Mouse (Mus musculus): ENCODE measurements at regions not wholly inside any gene's neighbourhood (a gene's known extent, or its start where the extent isn't known, plus 50 kb on each side); places are given as distances from the start of the nearest gene placed in this dataset.

DNA sequence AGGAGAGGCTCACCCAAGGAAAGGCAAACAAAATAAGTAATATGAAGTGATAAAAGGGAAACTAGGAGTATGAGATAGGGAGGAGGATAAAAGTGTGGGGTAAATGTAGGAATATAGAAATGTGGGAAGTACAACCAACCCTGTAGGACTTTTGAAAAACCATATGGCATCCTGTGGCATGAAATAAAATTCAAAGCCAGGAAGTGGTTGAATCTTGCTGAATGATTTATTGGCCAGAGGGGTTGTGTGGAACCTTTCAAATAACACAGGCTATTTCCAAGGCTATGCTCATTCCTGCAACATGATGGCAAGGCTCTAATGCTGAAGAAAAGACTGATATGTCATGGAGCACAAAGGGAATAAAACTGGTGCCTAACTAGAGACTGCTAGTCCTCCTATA, 347.9 kb downstream of the Gm11232 start:
- TF ChIP-seq CTCF (IDR thresholded peaks at IDR 0.05; ENCODE audit: low read depth) (no peak), EP300 (IDR thresholded peaks at IDR 0.05; ENCODE audit: low read depth) (no peak)
- no peaks in the 10 kb centered on the region for H3K27me3 ChIP-seq (ENCODE audit: control insufficient read depth, insufficient read depth, low read length)
- H3K4me3 ChIP-seq (ENCODE audit: low read depth, low read length), result no peak overlapping the region
- no peak overlapping the region for H3K9ac ChIP-seq (replicated peaks; ENCODE audit: low read depth, low read length)
- no peak for DNase-seq (ENCODE audit: low spot score)
- no peak for ATAC-seq (ENCODE audit: insufficient read depth, low read depth)
- H3K4me2 ChIP-seq (ENCODE audit: low read depth, low read length), result no peak overlapping the region
- H3K4me1 ChIP-seq (ENCODE audit: control insufficient read depth, insufficient read depth), result no peaks in the 10 kb centered on the region
- no peaks in the 10 kb centered on the region for H3K36me3 ChIP-seq (replicated peaks; ENCODE audit: control insufficient read depth, insufficient read depth, low read length)
- no peaks in the 10 kb centered on the region for H3K9me3 ChIP-seq (replicated peaks; ENCODE audit: control insufficient read depth, low read length)
- no peak overlapping the region for H3K27ac ChIP-seq (ENCODE audit: low read depth)

DNA sequence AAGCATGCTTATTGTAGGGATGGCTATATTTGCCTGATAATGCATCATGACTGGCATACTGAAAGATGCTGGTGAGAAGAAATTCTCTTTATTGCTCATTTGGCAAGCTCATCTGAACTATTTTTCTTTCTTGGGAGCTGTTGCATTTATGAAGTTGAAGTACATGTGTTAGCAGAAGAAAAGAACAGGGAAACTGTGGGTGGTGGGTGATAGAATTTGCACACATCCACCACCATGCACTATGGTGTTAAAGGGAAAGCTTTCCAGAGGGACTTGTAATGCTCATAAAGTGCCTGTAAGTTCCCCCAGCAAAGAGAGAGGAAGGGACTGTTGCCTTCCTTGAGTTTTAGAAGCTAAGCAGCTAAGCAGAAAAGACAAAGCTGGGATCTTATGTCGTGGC, 367.3 kb downstream of the Gm11232 start:
- Histone ChIP-seq H3K27me3 (ENCODE audit: control insufficient read depth, insufficient read depth, low read length) (no peaks in the 10 kb centered on the region), H3K4me1 (ENCODE audit: control insufficient read depth, insufficient read depth) (no peaks in the 10 kb centered on the region), H3K4me2 (ENCODE audit: low read depth, low read length) (no peak overlapping the region), H3K4me3 (ENCODE audit: low read depth, low read length) (no peak overlapping the region), H3K9ac (replicated peaks; ENCODE audit: low read depth, low read length) (no peak overlapping the region), H3K36me3 (replicated peaks; ENCODE audit: control insufficient read depth, insufficient read depth, low read length) (no peaks in the 10 kb centered on the region), H3K27ac (ENCODE audit: low read depth) (no peak overlapping the region), H3K9me3 (replicated peaks; ENCODE audit: control insufficient read depth, low read length) (no peaks in the 10 kb centered on the region)
- DNase-seq (ENCODE audit: low spot score) (no peak), ATAC-seq (ENCODE audit: insufficient read depth, low read depth) (no peak)
- TF ChIP-seq EP300 (IDR thresholded peaks at IDR 0.05; ENCODE audit: low read depth), result no peak
- TF ChIP-seq CTCF (IDR thresholded peaks at IDR 0.05; ENCODE audit: low read depth), result no peak
- WGBS, result 51% methylated on average over 1 of the region's 1 CpGs

DNA sequence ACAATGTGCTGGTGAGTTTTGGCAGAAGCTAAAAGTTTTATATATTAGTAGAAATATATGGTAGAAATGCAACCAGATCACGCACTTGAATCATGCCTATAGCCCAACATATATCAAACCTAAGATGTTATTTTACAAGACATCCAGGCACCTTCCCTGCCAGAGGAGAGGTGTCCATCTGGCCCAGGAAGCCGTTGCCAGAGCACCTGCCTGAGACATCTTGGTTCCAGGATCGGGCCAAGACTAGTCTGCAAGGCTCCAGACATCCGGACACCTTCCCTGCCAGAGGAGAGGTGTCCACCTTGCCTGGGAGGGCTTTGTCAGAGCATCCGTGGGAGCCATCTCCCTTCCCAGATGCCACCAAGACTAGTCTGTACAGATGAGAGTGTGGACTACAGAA, 388.5 kb downstream of the Gm11232 start:
- no peak overlapping the region for H3K9ac ChIP-seq (replicated peaks; ENCODE audit: low read depth, low read length)
- WGBS, result 68% methylated on average over 5 of the region's 5 CpGs
- TF ChIP-seq CTCF (IDR thresholded peaks at IDR 0.05; ENCODE audit: low read depth) (no peak), EP300 (IDR thresholded peaks at IDR 0.05; ENCODE audit: low read depth) (no peak)
- H3K4me3 ChIP-seq (ENCODE audit: low read depth, low read length), result no peak overlapping the region
- H3K4me1 ChIP-seq (ENCODE audit: control insufficient read depth, insufficient read depth), result no peaks in the 10 kb centered on the region
- ATAC-seq (ENCODE audit: insufficient read depth, low read depth) (no peak), DNase-seq (ENCODE audit: low spot score) (no peak)
- no peaks in the 10 kb centered on the region for H3K9me3 ChIP-seq (replicated peaks; ENCODE audit: control insufficient read depth, low read length)
- no peak overlapping the region for H3K4me2 ChIP-seq (ENCODE audit: low read depth, low read length)
- no peaks in the 10 kb centered on the region for H3K27me3 ChIP-seq (ENCODE audit: control insufficient read depth, insufficient read depth, low read length)
- H3K36me3 ChIP-seq (replicated peaks; ENCODE audit: control insufficient read depth, insufficient read depth, low read length), result no peaks in the 10 kb centered on the region
- no peak overlapping the region for H3K27ac ChIP-seq (ENCODE audit: low read depth)

DNA sequence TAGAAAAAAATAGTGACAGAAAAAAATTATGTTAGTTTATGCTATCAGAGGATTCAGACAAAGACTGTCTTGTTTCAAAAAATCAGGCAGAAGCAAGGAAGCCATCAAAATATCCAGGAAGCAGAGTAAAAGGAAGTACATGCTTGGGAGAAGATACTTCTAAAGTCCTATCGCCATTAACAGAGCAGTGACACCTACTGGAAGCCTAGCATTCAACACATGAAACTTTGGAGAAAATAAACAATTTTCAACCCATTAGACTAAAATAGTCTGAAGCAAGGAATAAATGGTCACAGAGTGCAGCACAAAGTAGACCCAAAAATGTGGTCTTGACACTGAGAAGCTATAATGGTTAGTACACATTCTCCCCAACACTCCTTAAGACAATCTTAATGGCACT, 394.0 kb downstream of the Gm11232 start:
- ATAC-seq (ENCODE audit: insufficient read depth, low read depth), result no peak
- H3K36me3 ChIP-seq (replicated peaks; ENCODE audit: control insufficient read depth, insufficient read depth, low read length), result no peaks in the 10 kb centered on the region
- 59% methylated on average over 1 of the region's 1 CpGs for WGBS

DNA sequence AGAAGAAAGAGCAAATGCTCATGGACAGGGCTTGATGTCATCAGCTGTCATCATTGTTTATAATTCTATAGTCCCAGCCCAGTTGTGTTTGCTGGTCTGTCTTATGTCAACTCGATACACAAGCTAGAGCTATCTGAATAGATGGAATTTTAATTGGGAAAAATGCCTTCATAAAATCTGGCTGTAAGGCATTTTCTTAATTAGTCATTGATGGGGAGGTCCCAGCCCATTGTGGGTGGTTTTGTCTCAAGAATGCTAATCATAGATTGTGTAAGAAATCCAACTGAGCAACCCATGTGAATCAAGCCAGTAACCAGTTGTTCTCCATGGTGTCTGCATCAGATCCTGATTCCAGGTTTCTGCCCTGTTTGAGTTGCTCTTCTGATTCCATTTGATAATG, 400.1 kb downstream of the Gm11232 start:
- no peak for ATAC-seq (ENCODE audit: insufficient read depth, low read depth)

More for the DNA sequence above, 394.0 kb downstream of the Gm11232 start:
- H3K27ac ChIP-seq (ENCODE audit: low read depth), result no peak overlapping the region
- H3K4me1 ChIP-seq (ENCODE audit: control insufficient read depth, insufficient read depth), result no peaks in the 10 kb centered on the region
- no peak overlapping the region for H3K4me3 ChIP-seq (ENCODE audit: low read depth, low read length)
- DNase-seq (ENCODE audit: low spot score), result no peak
- no peak overlapping the region for H3K9ac ChIP-seq (replicated peaks; ENCODE audit: low read depth, low read length)
- TF ChIP-seq EP300 (IDR thresholded peaks at IDR 0.05; ENCODE audit: low read depth) (no peak), CTCF (IDR thresholded peaks at IDR 0.05; ENCODE audit: low read depth) (no peak)
- H3K9me3 ChIP-seq (replicated peaks; ENCODE audit: control insufficient read depth, low read length), result no peaks in the 10 kb centered on the region
- no peak overlapping the region for H3K4me2 ChIP-seq (ENCODE audit: low read depth, low read length)
- H3K27me3 ChIP-seq (ENCODE audit: control insufficient read depth, insufficient read depth, low read length), result no peaks in the 10 kb centered on the region

DNA sequence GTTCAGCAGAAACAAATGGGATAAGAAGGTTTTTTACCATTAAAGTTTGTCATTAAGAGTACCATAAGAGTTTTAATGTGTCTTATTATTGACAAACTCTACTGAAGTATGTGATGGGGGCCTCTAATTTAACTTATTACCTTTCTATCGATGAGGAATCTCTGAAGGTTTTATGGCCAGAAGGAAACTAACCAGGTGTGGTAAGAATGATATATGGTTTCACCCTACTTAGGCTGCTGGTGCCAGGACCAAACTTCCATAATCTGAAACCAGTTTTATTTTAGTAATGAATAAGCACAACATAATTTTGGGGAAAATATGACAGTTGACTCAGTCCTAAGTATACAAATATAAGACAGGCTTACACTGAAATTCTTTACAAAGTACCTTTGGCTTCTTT, 401.1 kb downstream of the Gm11232 start:
- no peaks in the 10 kb centered on the region for H3K4me1 ChIP-seq (ENCODE audit: control insufficient read depth, insufficient read depth)
- no peaks in the 10 kb centered on the region for H3K9me3 ChIP-seq (replicated peaks; ENCODE audit: control insufficient read depth, low read length)
- no peaks in the 10 kb centered on the region for H3K36me3 ChIP-seq (replicated peaks; ENCODE audit: control insufficient read depth, insufficient read depth, low read length)
- no peak overlapping the region for H3K27ac ChIP-seq (ENCODE audit: low read depth)
- 56% methylated on average over 1 of the region's 1 CpGs for WGBS
- H3K4me3 ChIP-seq (ENCODE audit: low read depth, low read length), result no peak overlapping the region
- no peak overlapping the region for H3K4me2 ChIP-seq (ENCODE audit: low read depth, low read length)
- DNase-seq (ENCODE audit: low spot score), result no peak
- no peak overlapping the region for H3K9ac ChIP-seq (replicated peaks; ENCODE audit: low read depth, low read length)
- no peak for ATAC-seq (ENCODE audit: insufficient read depth, low read depth)
- no peak for TF ChIP-seq EP300 (IDR thresholded peaks at IDR 0.05; ENCODE audit: low read depth)
- no peak for TF ChIP-seq CTCF (IDR thresholded peaks at IDR 0.05; ENCODE audit: low read depth)
- H3K27me3 ChIP-seq (ENCODE audit: control insufficient read depth, insufficient read depth, low read length), result no peaks in the 10 kb centered on the region

More for the DNA sequence above, 400.1 kb downstream of the Gm11232 start:
- Histone ChIP-seq H3K9me3 (replicated peaks; ENCODE audit: control insufficient read depth, low read length) (no peaks in the 10 kb centered on the region), H3K27ac (ENCODE audit: low read depth) (no peak overlapping the region), H3K27me3 (ENCODE audit: control insufficient read depth, insufficient read depth, low read length) (no peaks in the 10 kb centered on the region), H3K4me2 (ENCODE audit: low read depth, low read length) (no peak overlapping the region), H3K4me1 (ENCODE audit: control insufficient read depth, insufficient read depth) (no peaks in the 10 kb centered on the region), H3K4me3 (ENCODE audit: low read depth, low read length) (no peak overlapping the region), H3K36me3 (replicated peaks; ENCODE audit: control insufficient read depth, insufficient read depth, low read length) (no peaks in the 10 kb centered on the region), H3K9ac (replicated peaks; ENCODE audit: low read depth, low read length) (no peak overlapping the region)
- TF ChIP-seq EP300 (IDR thresholded peaks at IDR 0.05; ENCODE audit: low read depth) (no peak), CTCF (IDR thresholded peaks at IDR 0.05; ENCODE audit: low read depth) (no peak)
- DNase-seq (ENCODE audit: low spot score), result no peak
- WGBS, result 38% methylated on average over 1 of the region's 1 CpGs
